Mouse (Mus musculus): ENCODE measurements at regions not wholly inside any gene's neighbourhood (a gene's known extent, or its start where the extent isn't known, plus 50 kb on each side); places are given as distances from the start of the nearest gene placed in this dataset.
"Not testable (repeated sequence)": the region's sequence is repeated elsewhere in the genome, so short reads cannot be mapped to it uniquely, and the experiment has no call there.

DNA sequence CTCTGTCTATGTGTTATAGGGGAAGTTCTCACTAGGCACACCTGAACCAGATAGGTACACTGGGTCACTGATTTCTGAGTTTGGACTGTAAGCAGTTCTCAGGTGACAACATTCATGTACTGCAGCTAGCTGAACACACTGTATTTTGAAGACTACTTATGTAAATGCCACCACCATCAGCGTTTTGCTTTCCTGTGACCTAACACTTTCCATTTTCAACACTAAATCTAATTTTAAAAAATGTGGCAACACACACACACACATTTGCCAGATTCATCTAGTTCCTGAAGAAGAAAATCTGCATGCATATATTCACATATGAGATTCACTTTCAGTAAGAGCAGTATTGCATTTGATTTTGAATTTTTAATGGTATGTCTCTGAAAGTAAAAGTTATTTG lies 96.0 kb upstream of the Gnai1 start:
- Histone ChIP-seq H3K4me1 (ENCODE audit: control insufficient read depth, insufficient read depth, low read length) (no peaks in the 10 kb centered on the region), H3K36me3 (ENCODE audit: control insufficient read depth, insufficient read depth, low read length) (no peaks in the 10 kb centered on the region), H3K9me3 (ENCODE audit: control insufficient read depth, low read depth, low read length) (no peaks in the 10 kb centered on the region), H3K27ac (ENCODE audit: low read length) (no peak overlapping the region), H3K27me3 (ENCODE audit: control insufficient read depth, insufficient read depth, low read length) (no peaks in the 10 kb centered on the region), H3K4me2 (replicated peaks; ENCODE audit: low read depth, low read length) (no peak overlapping the region), H3K9ac (replicated peaks; ENCODE audit: low read depth, low read length) (no peak overlapping the region), H3K4me3 (ENCODE audit: low read depth, low read length) (no peak overlapping the region)
- WGBS = 94% methylated on average over 1 of the region's 1 CpGs
- no peak for ATAC-seq (ENCODE audit: insufficient number of reproducible peaks, insufficient read depth, low FRiP score, low read depth)

DNA sequence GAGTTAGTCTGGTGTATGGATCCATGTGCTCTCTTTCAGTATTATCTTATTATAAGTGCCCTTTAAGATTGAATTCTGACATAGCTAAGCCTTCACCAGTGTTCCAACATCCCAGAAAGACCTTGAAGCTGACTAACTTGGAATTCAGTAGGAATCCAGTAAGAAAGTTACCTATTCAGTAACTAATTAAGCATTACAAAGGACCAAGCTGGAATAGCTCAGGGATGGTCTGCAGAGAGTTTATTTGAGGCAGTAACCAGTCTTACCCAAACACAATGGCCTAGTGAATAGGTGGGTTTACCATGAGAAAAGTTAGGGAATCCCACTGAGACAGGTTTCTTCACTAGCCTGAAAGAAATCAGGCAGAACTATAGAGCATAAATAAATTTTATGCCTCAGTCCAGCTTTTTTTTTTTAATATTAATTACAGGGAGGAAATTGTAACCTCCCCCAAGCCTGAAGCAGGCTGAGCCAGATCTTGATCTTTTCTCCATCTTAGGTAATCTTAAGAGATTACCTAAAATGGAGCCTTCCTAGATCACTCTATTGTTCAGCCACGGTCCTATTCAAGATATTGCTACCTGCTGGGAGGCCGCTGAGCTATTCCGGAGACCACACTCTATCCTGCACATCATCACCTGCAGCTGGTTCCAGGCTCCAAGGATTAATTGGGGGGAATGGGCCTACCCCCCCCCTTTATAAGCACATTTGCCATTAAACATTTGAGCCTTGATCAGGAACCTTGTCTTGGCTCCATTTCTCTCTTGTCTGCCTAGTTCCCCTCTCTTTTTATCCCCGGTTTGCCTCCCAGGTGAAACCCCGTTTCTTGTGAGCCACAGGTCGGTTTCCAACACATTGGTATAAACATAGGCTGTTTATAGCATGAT lies 93.0 kb upstream of the Gnai1 start:
- not testable (repeated sequence) for ATAC-seq (ENCODE audit: insufficient number of reproducible peaks, insufficient read depth, low FRiP score, low read depth); H3K4me1 ChIP-seq (ENCODE audit: control insufficient read depth, insufficient read depth, low read length); H3K4me3 ChIP-seq (ENCODE audit: low read depth, low read length); H3K27me3 ChIP-seq (ENCODE audit: control insufficient read depth, insufficient read depth, low read length); H3K4me2 ChIP-seq (replicated peaks; ENCODE audit: low read depth, low read length); H3K9ac ChIP-seq (replicated peaks; ENCODE audit: low read depth, low read length); H3K36me3 ChIP-seq (ENCODE audit: control insufficient read depth, insufficient read depth, low read length); H3K27ac ChIP-seq (ENCODE audit: low read length); H3K9me3 ChIP-seq (ENCODE audit: control insufficient read depth, low read depth, low read length)
- 84% methylated on average over 6 of the region's 6 CpGs for WGBS

DNA sequence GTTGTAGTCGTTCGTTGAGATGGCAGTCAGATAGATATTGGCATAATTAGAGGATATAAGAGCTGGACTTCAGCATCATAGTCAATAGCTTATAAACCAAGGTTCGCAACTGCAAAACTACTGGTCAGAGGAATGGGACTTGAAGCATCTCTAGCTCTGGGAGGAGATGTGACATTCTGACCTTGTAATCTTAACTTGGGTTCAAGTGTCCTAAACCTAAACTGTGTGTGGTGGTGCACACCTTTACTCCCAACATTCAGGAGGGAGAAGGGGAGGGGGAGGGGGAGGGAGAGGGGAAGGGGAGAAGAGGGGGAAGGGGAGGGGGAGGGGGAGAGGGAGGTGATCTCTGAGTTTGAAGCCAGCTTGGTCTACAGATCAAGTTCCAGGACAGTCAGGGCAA lies 89.1 kb upstream of the Gnai1 start:
- ATAC-seq (ENCODE audit: insufficient number of reproducible peaks, insufficient read depth, low FRiP score, low read depth) = no peak

DNA sequence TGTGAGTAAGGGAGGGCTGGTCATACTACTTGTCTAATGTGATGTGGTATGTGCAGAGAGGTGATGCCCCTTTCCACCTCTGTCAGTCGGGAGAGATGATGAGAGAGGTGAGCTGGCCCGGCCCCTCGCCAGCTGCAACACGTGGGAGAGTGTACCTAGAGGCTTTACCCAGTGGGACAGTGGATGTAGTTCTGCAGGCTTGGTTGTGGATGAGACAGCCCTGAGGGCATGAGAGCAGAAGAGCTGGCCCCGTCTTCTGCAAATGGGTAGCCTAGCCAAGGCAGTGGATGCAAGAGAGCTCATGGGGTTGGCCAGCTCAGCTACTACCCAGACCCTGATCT lies 88.1 kb upstream of the Gnai1 start:
- H3K9me3 ChIP-seq (ENCODE audit: control insufficient read depth, low read depth, low read length) = no peaks in the 10 kb centered on the region
- no peak for ATAC-seq (ENCODE audit: insufficient number of reproducible peaks, insufficient read depth, low FRiP score, low read depth)
- no peaks in the 10 kb centered on the region for H3K4me1 ChIP-seq (ENCODE audit: control insufficient read depth, insufficient read depth, low read length)
- no peaks in the 10 kb centered on the region for H3K27me3 ChIP-seq (ENCODE audit: control insufficient read depth, insufficient read depth, low read length)
- no peak overlapping the region for H3K4me2 ChIP-seq (replicated peaks; ENCODE audit: low read depth, low read length)
- no peaks in the 10 kb centered on the region for H3K36me3 ChIP-seq (ENCODE audit: control insufficient read depth, insufficient read depth, low read length)
- WGBS = 94% methylated on average over 5 of the region's 5 CpGs
- no peak overlapping the region for H3K27ac ChIP-seq (ENCODE audit: low read length)
- H3K4me3 ChIP-seq (ENCODE audit: low read depth, low read length) = no peak overlapping the region
- H3K9ac ChIP-seq (replicated peaks; ENCODE audit: low read depth, low read length) = no peak overlapping the region

More for the DNA sequence above, 89.1 kb upstream of the Gnai1 start:
- H3K9ac ChIP-seq (replicated peaks; ENCODE audit: low read depth, low read length) = no peak overlapping the region
- H3K4me1 ChIP-seq (ENCODE audit: control insufficient read depth, insufficient read depth, low read length) = no peaks in the 10 kb centered on the region
- no peaks in the 10 kb centered on the region for H3K9me3 ChIP-seq (ENCODE audit: control insufficient read depth, low read depth, low read length)
- H3K27me3 ChIP-seq (ENCODE audit: control insufficient read depth, insufficient read depth, low read length) = no peaks in the 10 kb centered on the region
- no peak overlapping the region for H3K4me3 ChIP-seq (ENCODE audit: low read depth, low read length)
- no peak overlapping the region for H3K4me2 ChIP-seq (replicated peaks; ENCODE audit: low read depth, low read length)
- WGBS = 91% methylated on average over 3 of the region's 3 CpGs
- H3K36me3 ChIP-seq (ENCODE audit: control insufficient read depth, insufficient read depth, low read length) = no peaks in the 10 kb centered on the region
- no peak overlapping the region for H3K27ac ChIP-seq (ENCODE audit: low read length)

DNA sequence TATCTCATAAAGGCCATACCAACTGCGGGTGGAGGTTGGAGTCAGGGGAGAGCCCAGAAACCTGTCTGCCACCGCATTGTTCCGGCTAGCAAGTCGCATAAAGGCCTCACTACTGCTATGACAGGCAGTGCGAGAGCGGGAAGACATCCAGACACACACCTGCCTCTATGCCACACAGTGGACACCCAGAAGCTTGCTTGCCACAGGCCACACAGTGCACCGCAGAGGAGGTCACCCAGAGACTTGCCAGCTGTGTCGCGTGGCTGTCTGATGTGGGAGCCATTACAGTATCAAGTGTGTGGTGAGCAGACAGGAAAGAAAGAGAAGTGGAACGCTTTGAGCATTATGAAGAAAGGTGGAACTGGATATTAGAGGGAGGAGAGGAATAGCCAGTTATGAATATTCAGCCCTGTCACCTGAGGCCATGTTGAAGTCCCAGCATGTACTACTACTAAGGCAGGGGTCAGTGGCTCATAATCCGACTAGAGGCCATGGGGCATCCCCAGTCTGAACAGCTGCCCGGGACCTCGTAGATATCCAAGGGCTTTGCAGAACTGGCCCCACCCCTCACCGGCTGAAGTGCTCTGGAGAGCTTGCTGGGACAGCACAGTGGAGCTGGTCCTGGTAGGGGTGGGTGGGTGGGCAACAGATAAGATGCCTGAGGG lies 87.6 kb upstream of the Gnai1 start:
- no peak overlapping the region for H3K27ac ChIP-seq (ENCODE audit: low read length)
- no peak overlapping the region for H3K4me3 ChIP-seq (ENCODE audit: low read depth, low read length)
- no peaks in the 10 kb centered on the region for H3K27me3 ChIP-seq (ENCODE audit: control insufficient read depth, insufficient read depth, low read length)
- H3K36me3 ChIP-seq (ENCODE audit: control insufficient read depth, insufficient read depth, low read length) = no peaks in the 10 kb centered on the region
- H3K4me1 ChIP-seq (ENCODE audit: control insufficient read depth, insufficient read depth, low read length) = no peaks in the 10 kb centered on the region
- H3K9me3 ChIP-seq (ENCODE audit: control insufficient read depth, low read depth, low read length) = no peaks in the 10 kb centered on the region
- 87% methylated on average over 14 of the region's 14 CpGs for WGBS
- no peak overlapping the region for H3K9ac ChIP-seq (replicated peaks; ENCODE audit: low read depth, low read length)
- H3K4me2 ChIP-seq (replicated peaks; ENCODE audit: low read depth, low read length) = no peak overlapping the region
- ATAC-seq (ENCODE audit: insufficient number of reproducible peaks, insufficient read depth, low FRiP score, low read depth) = no peak

DNA sequence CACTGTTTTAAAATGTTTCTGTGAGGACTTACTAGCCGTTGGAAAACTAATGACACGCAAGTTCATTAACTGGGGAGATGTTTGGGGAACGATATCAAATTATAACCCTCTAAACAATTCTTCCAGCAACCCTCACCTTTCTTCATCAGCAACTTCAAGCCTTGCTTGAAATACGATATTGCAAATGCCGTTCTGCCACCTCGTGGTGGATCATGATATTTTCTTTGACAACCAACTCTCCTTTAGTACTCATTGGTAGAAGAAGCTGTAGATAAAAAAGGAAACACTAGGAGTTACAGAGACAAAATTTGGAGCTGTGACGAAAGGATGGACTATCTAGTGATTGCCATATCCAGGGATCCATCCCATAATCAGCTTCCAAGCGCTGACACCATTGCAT lies 85.8 kb upstream of the Gnai1 start:
- no peaks in the 10 kb centered on the region for H3K9me3 ChIP-seq (ENCODE audit: control insufficient read depth, low read depth, low read length)
- H3K27ac ChIP-seq (ENCODE audit: low read length) = no peak overlapping the region
- ATAC-seq (ENCODE audit: insufficient number of reproducible peaks, insufficient read depth, low FRiP score, low read depth) = no peak
- no peaks in the 10 kb centered on the region for H3K27me3 ChIP-seq (ENCODE audit: control insufficient read depth, insufficient read depth, low read length)
- H3K9ac ChIP-seq (replicated peaks; ENCODE audit: low read depth, low read length) = no peak overlapping the region
- H3K4me3 ChIP-seq (ENCODE audit: low read depth, low read length) = no peak overlapping the region
- no peaks in the 10 kb centered on the region for H3K36me3 ChIP-seq (ENCODE audit: control insufficient read depth, insufficient read depth, low read length)
- no peaks in the 10 kb centered on the region for H3K4me1 ChIP-seq (ENCODE audit: control insufficient read depth, insufficient read depth, low read length)
- no peak overlapping the region for H3K4me2 ChIP-seq (replicated peaks; ENCODE audit: low read depth, low read length)
- 18% methylated on average over 8 of the region's 8 CpGs for WGBS

DNA sequence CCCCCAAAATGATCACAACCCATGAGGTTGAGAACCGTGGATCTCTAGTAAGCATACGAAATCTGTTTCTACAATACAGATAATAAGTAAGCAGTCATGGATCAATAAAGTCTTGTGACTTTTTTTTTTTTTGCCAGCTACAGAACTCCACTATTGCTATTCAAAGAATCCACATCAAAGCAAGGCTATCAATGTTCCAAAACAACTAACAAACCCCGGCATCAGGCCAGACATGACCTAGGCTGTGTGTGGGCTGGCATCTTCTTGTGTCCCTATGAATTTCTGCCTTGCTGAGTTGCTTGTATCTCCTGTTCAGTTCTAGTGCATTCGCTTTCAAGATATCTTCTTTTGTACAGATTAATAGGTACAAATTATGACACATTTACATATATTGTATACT lies 79.8 kb upstream of the Gnai1 start:
- no peak for ATAC-seq (ENCODE audit: insufficient number of reproducible peaks, insufficient read depth, low FRiP score, low read depth)
- no peaks in the 10 kb centered on the region for H3K36me3 ChIP-seq (ENCODE audit: control insufficient read depth, insufficient read depth, low read length)
- WGBS = 78% methylated on average over 4 of the region's 4 CpGs
- H3K27ac ChIP-seq (ENCODE audit: low read length) = no peak overlapping the region
- no peaks in the 10 kb centered on the region for H3K27me3 ChIP-seq (ENCODE audit: control insufficient read depth, insufficient read depth, low read length)
- H3K4me3 ChIP-seq (ENCODE audit: low read depth, low read length) = no peak overlapping the region
- no peaks in the 10 kb centered on the region for H3K9me3 ChIP-seq (ENCODE audit: control insufficient read depth, low read depth, low read length)
- no peak overlapping the region for H3K4me2 ChIP-seq (replicated peaks; ENCODE audit: low read depth, low read length)
- no peak overlapping the region for H3K9ac ChIP-seq (replicated peaks; ENCODE audit: low read depth, low read length)
- H3K4me1 ChIP-seq (ENCODE audit: control insufficient read depth, insufficient read depth, low read length) = no peaks in the 10 kb centered on the region

DNA sequence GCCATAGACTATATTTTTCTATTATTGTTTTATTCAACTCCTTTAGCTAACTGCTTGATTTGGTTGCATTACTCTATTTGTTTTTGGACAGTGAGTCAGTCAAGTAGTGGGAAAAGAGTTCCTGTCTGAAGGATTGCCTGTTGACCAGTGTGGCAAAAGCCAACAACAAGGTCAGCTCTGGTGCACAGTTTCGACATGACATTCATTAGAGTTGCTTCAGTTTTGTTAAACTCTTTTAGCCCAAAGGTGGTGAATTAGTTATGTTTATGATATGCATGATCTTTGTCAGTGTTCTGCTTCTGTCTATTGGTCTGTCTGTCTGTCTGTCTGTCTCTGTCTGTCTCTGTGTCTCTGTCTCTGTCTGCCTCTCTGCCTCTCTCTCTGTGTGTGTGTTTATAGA lies 79.1 kb upstream of the Gnai1 start:
- no peak for ATAC-seq (ENCODE audit: insufficient number of reproducible peaks, insufficient read depth, low FRiP score, low read depth)
- H3K4me3 ChIP-seq (ENCODE audit: low read depth, low read length) = no peak overlapping the region
- no peaks in the 10 kb centered on the region for H3K4me1 ChIP-seq (ENCODE audit: control insufficient read depth, insufficient read depth, low read length)
- H3K27ac ChIP-seq (ENCODE audit: low read length) = no peak overlapping the region
- no peaks in the 10 kb centered on the region for H3K9me3 ChIP-seq (ENCODE audit: control insufficient read depth, low read depth, low read length)
- no peak overlapping the region for H3K9ac ChIP-seq (replicated peaks; ENCODE audit: low read depth, low read length)
- no peaks in the 10 kb centered on the region for H3K27me3 ChIP-seq (ENCODE audit: control insufficient read depth, insufficient read depth, low read length)
- H3K36me3 ChIP-seq (ENCODE audit: control insufficient read depth, insufficient read depth, low read length) = no peaks in the 10 kb centered on the region
- 66% methylated on average over 1 of the region's 1 CpGs for WGBS
- no peak overlapping the region for H3K4me2 ChIP-seq (replicated peaks; ENCODE audit: low read depth, low read length)

Measured in stomach, embryonic 14.5 days (tissue).